Mouse (Mus musculus) right cerebral cortex, postnatal 36 days (tissue): ENCODE results near the gene Pdzd7.

Experiments
- DNase-seq, 2 experiments: peaks; one replicate each; pipeline ENCODE4 v3.0.0; 2022; ENCODE audit warnings: low spot score in 2 of 2, mixed read lengths in 1 of 2

Pdzd7 gene

GRCm38 (mm10) chr19:45012636-45013035 is 32.9 kb downstream of the Pdzd7 start:
- no peak for DNase-seq

- no peak for DNase-seq
These were observed 33.3 kb downstream of the Pdzd7 start for GRCm38 (mm10) chr19:45012219-45012618.

DNA sequence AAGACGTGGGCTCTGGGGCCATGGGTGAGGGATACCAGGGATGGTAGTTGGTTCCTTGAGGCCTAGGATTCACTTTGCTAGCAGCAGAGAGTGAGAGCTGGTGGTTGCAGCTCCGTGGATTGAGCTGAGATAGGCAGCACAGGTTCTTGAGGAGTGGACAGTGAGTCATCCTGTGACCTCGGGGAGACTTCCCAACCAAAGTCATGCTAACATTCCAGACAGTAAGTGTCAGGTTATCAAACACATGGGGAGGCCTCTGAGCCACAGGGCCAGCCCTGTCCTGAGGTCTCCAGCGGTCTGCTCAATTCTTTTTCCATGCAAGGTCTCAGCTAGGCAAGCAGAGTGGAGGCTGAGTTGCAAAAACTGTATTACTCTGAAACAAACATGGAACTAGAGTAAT is 34.9 kb downstream of the Pdzd7 start:
- no peak for DNase-seq

DNA sequence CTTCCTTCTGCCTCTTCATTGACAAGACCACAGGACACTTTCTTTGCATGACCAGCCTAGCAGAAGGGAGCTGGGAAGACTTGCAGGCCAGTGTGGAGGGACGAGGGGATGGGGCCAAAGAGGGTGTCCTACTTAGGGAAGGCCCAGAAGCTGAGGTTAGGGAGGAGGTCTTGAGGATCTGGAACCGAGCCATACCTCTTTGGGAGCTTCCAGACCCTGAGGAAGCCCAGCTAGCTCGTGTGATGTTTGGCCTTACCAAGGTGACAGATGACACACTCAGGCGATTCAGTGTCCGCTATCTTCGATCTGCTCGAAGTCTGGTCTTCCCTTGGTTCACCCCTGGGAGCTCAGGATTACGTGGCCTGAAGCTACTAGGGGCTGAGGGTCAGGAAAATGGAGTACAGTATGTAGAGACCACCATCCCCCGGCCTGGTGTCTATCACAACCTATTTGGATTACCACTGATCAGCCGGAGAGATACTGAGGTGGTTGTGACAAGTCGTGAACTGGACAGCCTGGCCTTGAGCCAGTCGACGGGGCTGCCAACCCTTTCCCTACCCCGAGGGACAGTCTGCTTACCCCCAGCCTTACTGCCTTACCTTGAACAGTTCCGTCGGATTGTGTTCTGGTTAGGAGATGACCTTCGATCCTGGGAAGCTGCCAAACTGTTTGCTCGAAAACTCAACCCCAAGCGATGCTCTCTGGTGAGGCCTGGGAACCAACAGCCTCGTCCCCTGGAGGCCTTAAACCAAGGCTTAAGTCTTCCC is 37.9 kb downstream of the Pdzd7 start:
- DNase-seq: no peak

GRCm38 (mm10) chr19:45007021-45007420 is 38.5 kb downstream of the Pdzd7 start:
- DNase-seq: no peak

- DNase-seq: peak; percentile 94 to 96
These were observed 39.4 kb downstream of the Pdzd7 start, which contains the start of gene Mrpl43 for GRCm38 (mm10) chr19:45005957-45006712. Gene Mrpl43 (minus strand): TSS chr19:45006442.

DNA sequence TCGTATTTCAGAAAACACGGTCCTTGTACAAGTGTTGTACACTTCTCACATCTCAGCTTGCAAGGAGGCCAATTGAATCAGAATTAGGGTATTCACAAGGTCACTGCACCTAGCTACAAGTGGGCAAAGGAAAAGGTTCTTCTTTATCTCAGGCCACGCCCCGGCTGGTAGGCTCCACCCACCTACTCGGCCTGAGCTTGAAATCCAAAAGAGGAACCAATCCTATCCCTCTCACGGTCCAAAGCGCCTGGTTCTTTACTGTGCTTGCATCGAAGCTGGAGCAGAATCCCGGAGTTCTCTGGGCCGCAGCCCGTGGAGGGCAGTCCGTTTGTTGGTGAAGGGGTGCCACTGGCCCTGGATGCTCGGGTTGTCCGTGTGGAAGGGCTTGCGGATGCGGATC is 40.1 kb downstream of the Pdzd7 start, which contains the start of gene Twnk:
Gene Twnk (plus strand): TSS at position 220 of the 400 bp plus-strand sequence.
- DNase-seq: no peak

DNA sequence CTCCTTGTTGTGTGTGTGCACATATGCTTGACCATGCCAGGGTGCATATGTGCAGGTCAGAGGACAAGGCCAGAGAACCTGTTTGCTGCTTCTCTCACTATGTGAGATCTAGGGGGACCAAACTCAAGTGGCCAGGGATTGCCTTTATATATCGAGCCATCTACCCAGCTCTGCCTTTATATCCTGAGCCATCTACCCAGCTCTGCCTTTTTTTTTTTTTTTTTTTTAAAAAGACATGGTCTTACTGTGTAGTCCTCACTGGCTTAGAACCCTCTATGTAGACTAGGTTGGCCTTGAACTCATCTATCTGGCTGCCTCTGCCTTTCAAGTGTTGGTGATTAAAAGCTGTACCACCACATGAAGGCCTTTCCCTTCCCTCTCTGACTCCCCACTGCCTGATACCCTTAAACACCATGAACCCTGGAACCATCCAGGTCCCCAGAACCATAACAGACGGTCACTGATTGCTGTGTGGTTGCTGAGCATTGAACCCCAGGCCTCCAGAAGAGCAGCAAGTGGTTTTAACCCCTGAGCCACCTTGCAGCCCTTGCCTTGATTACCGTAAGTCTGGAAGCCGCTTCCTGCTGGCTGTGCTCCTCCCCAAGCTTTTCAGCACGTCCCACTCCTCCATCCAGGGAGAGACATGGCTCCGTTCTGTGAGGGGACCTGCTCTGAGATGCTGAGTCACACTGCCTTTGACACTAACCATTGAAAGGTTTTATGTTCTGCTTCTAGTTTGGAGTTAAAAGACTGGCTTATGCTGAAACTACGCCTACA is 41.6 kb downstream of the Pdzd7 start:
- no peak for DNase-seq

GRCm38 (mm10) chr19:45002301-45002700 is 43.2 kb downstream of the Pdzd7 start:
- no peak for DNase-seq

- DNase-seq: no peak
These were observed 45.9 kb downstream of the Pdzd7 start for GRCm38 (mm10) chr19:44999647-45000046.

DNA sequence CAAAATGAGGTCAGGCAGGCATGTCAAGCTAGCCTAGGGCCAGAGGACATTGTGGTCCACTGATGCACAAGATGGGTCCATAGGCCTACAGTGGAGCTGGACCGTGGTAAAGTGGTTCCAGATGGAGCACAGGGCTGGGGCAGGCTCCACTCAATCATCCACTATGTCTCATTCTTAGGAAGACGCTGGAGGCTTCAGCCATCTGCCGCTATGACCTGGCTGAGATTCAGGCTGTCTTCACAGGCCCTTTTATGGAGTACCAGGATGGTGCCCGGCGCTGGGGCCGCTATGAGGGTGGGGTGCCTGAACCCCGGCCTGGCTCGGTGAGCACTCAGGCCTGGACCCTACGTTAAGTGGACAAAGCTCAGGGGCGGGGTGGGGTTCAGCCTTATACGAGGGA is 47.7 kb downstream of the Pdzd7 start:
- DNase-seq: no peak

DNA sequence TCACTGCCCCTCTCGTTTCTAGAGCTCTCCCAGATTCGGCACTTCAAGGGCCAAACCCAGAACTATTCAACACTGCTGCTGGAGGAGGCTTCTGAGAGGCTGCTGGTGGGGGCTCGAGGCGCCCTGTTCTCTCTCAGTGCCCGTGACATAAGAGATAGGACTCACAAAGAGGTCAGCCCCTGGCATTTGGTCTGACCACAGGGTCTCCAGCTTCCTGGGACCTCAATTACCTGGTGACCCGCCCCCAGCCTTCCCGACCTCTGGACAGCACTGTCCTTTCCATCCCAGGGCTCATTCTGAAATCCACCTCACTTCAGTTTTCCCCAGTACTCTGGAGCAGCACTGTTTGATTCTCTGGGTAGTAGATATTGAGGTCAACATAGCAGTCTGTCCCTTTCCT is 52.8 kb downstream of the Pdzd7 start:
- DNase-seq: no peak

DNA sequence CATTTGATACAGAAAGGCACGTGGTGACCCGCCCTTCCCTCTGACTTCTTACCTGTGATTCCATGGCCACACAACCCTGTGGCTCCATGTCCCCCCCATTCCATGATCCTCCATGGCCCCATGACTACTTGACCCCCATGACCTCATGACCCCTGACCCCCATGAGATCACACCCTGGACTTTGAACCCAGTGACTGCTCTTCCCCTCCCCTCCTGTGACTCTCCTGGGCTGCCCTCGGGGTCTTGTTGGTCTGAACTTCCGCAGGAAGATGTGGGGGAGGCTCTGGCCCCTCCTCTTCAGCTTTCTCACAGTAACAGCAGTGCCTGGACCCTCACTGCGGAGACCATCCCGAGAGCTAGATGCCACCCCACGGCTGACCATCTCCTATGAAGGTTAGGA is 53.3 kb downstream of the Pdzd7 start:
- no peak for DNase-seq

DNA sequence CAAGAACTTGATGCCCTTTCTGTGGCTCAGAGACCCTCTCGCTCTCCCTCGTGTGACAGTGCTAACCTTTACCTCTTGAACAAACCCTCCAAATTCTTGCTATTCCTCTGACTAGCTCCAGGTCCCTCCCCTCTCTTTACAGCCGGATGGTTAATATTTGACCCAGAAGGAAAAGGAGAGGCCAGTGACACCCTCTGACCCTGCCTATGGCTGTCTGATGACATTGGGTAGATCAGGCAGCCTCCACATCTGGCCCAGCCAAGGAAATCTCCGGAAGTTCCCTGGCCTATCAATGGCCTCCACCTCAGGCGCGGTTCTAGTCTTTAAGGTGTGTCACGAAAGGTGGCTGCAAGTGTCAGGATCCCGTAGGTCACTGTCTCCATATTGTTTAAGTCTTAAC is 54.5 kb downstream of the Pdzd7 start:
- DNase-seq: no peak

DNA sequence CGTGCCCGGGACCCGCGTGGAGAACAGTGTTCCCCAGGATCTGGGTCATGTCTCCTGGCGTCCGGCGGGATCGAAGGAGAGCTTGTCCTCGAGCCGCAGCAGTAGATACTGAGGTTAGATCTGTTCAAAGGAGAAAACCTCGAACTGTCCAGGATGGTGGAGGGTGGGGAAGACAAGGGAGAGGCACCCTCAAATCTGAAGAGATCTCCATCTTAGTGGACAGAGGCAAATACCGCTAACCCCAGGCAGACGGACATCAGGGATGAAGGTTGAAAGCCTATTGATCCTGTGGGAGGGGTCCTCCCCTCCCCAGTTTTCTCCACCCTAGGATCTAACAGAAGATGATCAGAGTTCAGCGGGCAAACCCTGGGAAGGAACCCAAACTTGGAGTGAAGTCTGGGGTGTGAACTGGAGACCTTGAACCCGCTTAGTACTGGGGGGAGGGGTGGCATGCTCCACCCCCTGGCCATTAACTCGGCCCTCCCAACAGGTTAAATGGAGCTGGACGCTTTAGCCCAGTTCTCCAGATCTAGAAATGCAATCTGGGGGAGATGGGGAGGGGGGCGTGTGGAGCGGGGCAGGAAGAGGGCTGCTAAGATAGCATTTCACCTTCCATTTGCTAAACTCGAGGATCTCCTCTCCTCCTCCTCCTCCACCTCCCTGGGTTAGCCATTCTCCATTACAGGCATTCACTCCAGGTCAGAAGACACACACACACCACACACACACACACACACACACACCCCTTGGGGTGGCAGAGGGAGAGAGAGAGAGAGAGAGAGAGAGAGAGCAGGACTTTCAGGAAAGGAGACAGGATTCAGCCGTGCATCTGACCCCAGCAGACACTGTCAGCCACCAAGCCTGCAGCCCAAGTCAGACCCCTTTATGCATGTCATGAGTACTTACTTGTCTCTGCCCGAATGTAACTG is 55.7 kb downstream of the Pdzd7 start:
- no peak for DNase-seq

GRCm38 (mm10) chr19:44988831-44989566 is 56.5 kb downstream of the Pdzd7 start, which contains the start of gene Sema4g:
Gene Sema4g (plus strand): TSS chr19:44989101.
- DNase-seq: no peak

GRCm38 (mm10) chr19:44988321-44988720 is 57.2 kb downstream of the Pdzd7 start:
- DNase-seq: no peak

GRCm38 (mm10) chr19:44987851-44988250 is 57.7 kb downstream of the Pdzd7 start:
- peak; percentile 50 to 69 for DNase-seq

- no peak for DNase-seq
These were observed 58.5 kb downstream of the Pdzd7 start for GRCm38 (mm10) chr19:44987004-44987403.
